37 mouse cellular contexts compared by ENCODE assay signal in the genomic region with DNA sequence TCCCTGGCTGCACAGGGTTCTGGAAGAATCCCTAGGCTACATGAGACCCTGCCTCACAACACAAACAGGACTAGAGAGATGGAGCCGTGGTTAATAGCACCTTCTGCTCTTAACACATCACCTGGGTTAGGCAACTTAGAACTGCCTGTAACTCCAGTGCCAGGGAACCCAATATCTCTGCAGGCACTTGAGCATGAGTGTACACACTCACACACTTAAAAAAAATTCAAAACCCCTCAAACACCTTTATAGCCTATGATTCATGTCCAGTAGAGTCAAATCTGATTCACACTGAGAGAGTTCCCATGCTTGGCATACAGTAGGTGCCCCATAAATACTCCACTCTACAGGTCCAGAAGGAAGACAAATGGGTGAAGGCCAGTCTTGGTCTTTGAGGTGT. TPM values are rescaled to one million over a fixed set of nuclear protein-coding genes. Genes with fewer than 3 reads are reported as not detected.
A peak's percentile ranks its signal among the peaks of the same experiment; 100 is the strongest.
DNase-seq lines count a peak whose midpoint lies in the region; ATAC-seq and TF ChIP-seq lines count a peak whose summit lies in the region.
"Had no signal": no experiment of that assay in that cellular context is flagged by ENCODE, and none has a peak within 500 bp of the region (broad histone marks: within the 10 kb centered on the region; RNA-seq: fewer than 3 reads in every experiment).

No protein-coding gene starts in this region.

- peak; percentile 56 for TF ChIP-seq EP300 in lung, postnatal 0 days (IDR thresholded peaks at IDR 0.05)
- TF ChIP-seq EP300 in stomach, postnatal 0 days (optimal IDR thresholded peaks at IDR 0.05): no peak

- H3K27me3 ChIP-seq in forebrain, embryonic 10.5 days (ENCODE audit: poor library complexity, severe bottlenecking): no peaks in the 10 kb centered on the region
- H3K27me3 ChIP-seq in forebrain, postnatal 0 days (ENCODE audit: insufficient read depth, low read length): no peaks in the 10 kb centered on the region
- no peaks in the 10 kb centered on the region for H3K27me3 ChIP-seq in intestine, embryonic 16.5 days (replicated peaks; ENCODE audit: control insufficient read depth, insufficient read depth, low read length)
- no peaks in the 10 kb centered on the region for H3K27me3 ChIP-seq in intestine, postnatal 0 days (replicated peaks; ENCODE audit: control insufficient read depth, insufficient read depth, low read length)
- H3K27me3 ChIP-seq in lung, postnatal 0 days (replicated peaks; ENCODE audit: insufficient read depth, low read length): no peaks in the 10 kb centered on the region
- no peaks in the 10 kb centered on the region for H3K27me3 ChIP-seq in stomach, embryonic 15.5 days (replicated peaks)
- no peaks in the 10 kb centered on the region for H3K27me3 ChIP-seq in stomach, postnatal 0 days (ENCODE audit: control insufficient read depth, insufficient read depth, low read length)
- H3K27me3 ChIP-seq: CH12.LX; embryonic facial prominence, embryonic 15.5 days; forebrain, embryonic 13.5 days; hindbrain, embryonic 13.5 days; limb, embryonic 15.5 days; midbrain, embryonic 12.5 days; neural tube, embryonic 12.5 days had no signal

- H3K27ac ChIP-seq in forebrain, embryonic 10.5 days: peak overlapping the region; percentile 48; the same call in 1 of the 2 replicates
- no peak overlapping the region for H3K27ac ChIP-seq in forebrain, postnatal 0 days (ENCODE audit: low read depth, low read length)
- 0 out of 2 replicates have a peak overlapping the region, but pooled peaks have one; percentile 7 for H3K27ac ChIP-seq in intestine, embryonic 16.5 days (ENCODE audit: low read length)
- H3K27ac ChIP-seq in intestine, postnatal 0 days (ENCODE audit: low read depth, low read length): no peak overlapping the region
- H3K27ac ChIP-seq in lung, postnatal 0 days (ENCODE audit: low read length): peak overlapping the region; percentile 47
- 0 out of 2 replicates have a peak overlapping the region, but pooled peaks have one; percentile 0 for H3K27ac ChIP-seq in stomach, embryonic 15.5 days
- H3K27ac ChIP-seq in stomach, postnatal 0 days (replicated peaks): no peak overlapping the region
- H3K27ac ChIP-seq: embryonic facial prominence, embryonic 15.5 days; forebrain, embryonic 13.5 days; liver, embryonic 13.5 days; midbrain, embryonic 12.5 days; neural tube, embryonic 12.5 days had no signal

- ATAC-seq in forebrain, postnatal 0 days: no peak
- no peak for ATAC-seq in intestine, embryonic 16.5 days
- no peak for ATAC-seq in intestine, postnatal 0 days
- no peak for ATAC-seq in lung, postnatal 0 days
- ATAC-seq in stomach, embryonic 15.5 days (ENCODE audit: insufficient read depth, low FRiP score, low read depth): no peak
- no peak for ATAC-seq in stomach, postnatal 0 days (ENCODE audit: low FRiP score, low TSS enrichment)
- ATAC-seq: forebrain, embryonic 13.5 days had no signal

- H3K9ac ChIP-seq in forebrain, postnatal 0 days: no peak overlapping the region
- H3K9ac ChIP-seq in intestine, embryonic 16.5 days (ENCODE audit: low read depth, low read length): no peak overlapping the region
- no peak overlapping the region for H3K9ac ChIP-seq in intestine, postnatal 0 days (ENCODE audit: low read depth, low read length)
- no peak overlapping the region for H3K9ac ChIP-seq in lung, postnatal 0 days (replicated peaks; ENCODE audit: low read depth)
- H3K9ac ChIP-seq in stomach, embryonic 15.5 days: no peak overlapping the region
- no peak overlapping the region; the same call in 1 of the 2 replicates for H3K9ac ChIP-seq in stomach, postnatal 0 days (ENCODE audit: low read length)
- H3K9ac ChIP-seq: embryonic facial prominence, embryonic 15.5 days; forebrain, embryonic 13.5 days; hindbrain, embryonic 13.5 days; limb, embryonic 15.5 days; liver, embryonic 13.5 days; midbrain, embryonic 12.5 days; neural tube, embryonic 12.5 days had no signal

- no peak overlapping the region for H3K4me3 ChIP-seq in forebrain, embryonic 10.5 days
- H3K4me3 ChIP-seq in forebrain, postnatal 0 days (ENCODE audit: low read depth, low read length): no peak overlapping the region
- H3K4me3 ChIP-seq in intestine, embryonic 16.5 days (ENCODE audit: low read length): no peak overlapping the region
- no peak overlapping the region for H3K4me3 ChIP-seq in intestine, postnatal 0 days (ENCODE audit: low read depth, low read length)
- no peak overlapping the region for H3K4me3 ChIP-seq in lung, postnatal 0 days (ENCODE audit: low read depth, low read length)
- no peak overlapping the region for H3K4me3 ChIP-seq in stomach, embryonic 15.5 days (replicated peaks)
- H3K4me3 ChIP-seq in stomach, postnatal 0 days (ENCODE audit: low read depth, low read length): no peak overlapping the region
- H3K4me3 ChIP-seq: embryonic facial prominence, embryonic 10.5 days; embryonic facial prominence, embryonic 15.5 days; forebrain, embryonic 13.5 days; hindbrain, embryonic 13.5 days; limb, embryonic 15.5 days; liver, embryonic 13.5 days; midbrain, embryonic 12.5 days; myocyte; neural tube, embryonic 12.5 days had no signal

- WGBS in forebrain, embryonic 10.5 days: 83% methylated on average over 1 of the region's 1 CpGs
- WGBS in forebrain, postnatal 0 days: 83% methylated on average over 1 of the region's 1 CpGs
- WGBS in intestine, embryonic 16.5 days: 87% methylated on average over 1 of the region's 1 CpGs
- WGBS in intestine, postnatal 0 days: 83% methylated on average over 1 of the region's 1 CpGs
- 46% methylated on average over 1 of the region's 1 CpGs for WGBS in lung, postnatal 0 days
- WGBS in stomach, embryonic 15.5 days: 74% methylated on average over 1 of the region's 1 CpGs
- 77% methylated on average over 1 of the region's 1 CpGs for WGBS in stomach, postnatal 0 days

- DNase-seq in forebrain, embryonic 10.5 days (ENCODE audit: extremely low spot score, low spot score): no peak
- DNase-seq in forebrain, postnatal 0 days: no peak
- DNase-seq in lung, postnatal 0 days (ENCODE audit: low spot score): peak; percentile 73
- no peak for DNase-seq in lung, postnatal 25 days (ENCODE audit: low spot score)
- no peak for DNase-seq in stomach, postnatal 0 days (ENCODE audit: low spot score)
- DNase-seq: cerebellum, adult 2 months; cerebellum, postnatal 14 days; gastrocnemius, postnatal 14 days; heart, postnatal 4 days; layer of hippocampus, postnatal 36 days; left cerebral cortex, postnatal 4 days; liver, embryonic 13.5 days; right cerebral cortex, postnatal 14 days; thymus, adult 2 months had no signal

- H3K4me1 ChIP-seq in forebrain, embryonic 10.5 days: peaks cover 33% of the 10 kb centered on the region
- H3K4me1 ChIP-seq in forebrain, postnatal 0 days (ENCODE audit: insufficient read depth): 0 out of 2 replicates have a peak, but pooled peaks cover 5% of the 10 kb centered on the region
- H3K4me1 ChIP-seq in intestine, embryonic 16.5 days (ENCODE audit: control insufficient read depth, insufficient read depth, low read length): peaks cover 14% of the 10 kb centered on the region
- H3K4me1 ChIP-seq in intestine, postnatal 0 days (replicated peaks; ENCODE audit: control insufficient read depth, insufficient read depth, low read length): 0 out of 2 replicates have a peak, but pooled peaks cover under 1% of the 10 kb centered on the region
- H3K4me1 ChIP-seq in lung, postnatal 0 days (ENCODE audit: insufficient read depth, low read depth, low read length): peaks cover 2% of the 10 kb centered on the region; the same call in 1 of the 2 replicates
- H3K4me1 ChIP-seq in stomach, embryonic 15.5 days: peaks cover 4% of the 10 kb centered on the region
- H3K4me1 ChIP-seq in stomach, postnatal 0 days (replicated peaks; ENCODE audit: control insufficient read depth, insufficient read depth): no peaks in the 10 kb centered on the region

- no peak overlapping the region for H3K4me2 ChIP-seq in forebrain, postnatal 0 days (ENCODE audit: low read depth)
- no peak overlapping the region for H3K4me2 ChIP-seq in intestine, embryonic 16.5 days (ENCODE audit: low read depth, low read length)
- H3K4me2 ChIP-seq in intestine, postnatal 0 days (replicated peaks; ENCODE audit: low read depth): no peak overlapping the region
- no peak overlapping the region for H3K4me2 ChIP-seq in lung, postnatal 0 days (replicated peaks; ENCODE audit: low read depth, low read length)
- no peak overlapping the region for H3K4me2 ChIP-seq in stomach, embryonic 15.5 days
- no peak overlapping the region for H3K4me2 ChIP-seq in stomach, postnatal 0 days (replicated peaks; ENCODE audit: low read depth)
- H3K4me2 ChIP-seq: embryonic facial prominence, embryonic 15.5 days; forebrain, embryonic 13.5 days; hindbrain, embryonic 13.5 days; limb, embryonic 15.5 days; liver, embryonic 13.5 days; midbrain, embryonic 12.5 days; neural tube, embryonic 12.5 days had no signal

- no peak for TF ChIP-seq CTCF in forebrain, postnatal 0 days (IDR thresholded peaks at IDR 0.05; ENCODE audit: low read depth)
- no peak for TF ChIP-seq CTCF in intestine, postnatal 0 days (IDR thresholded peaks at IDR 0.05; ENCODE audit: low read depth)
- no peak for TF ChIP-seq CTCF in lung, postnatal 0 days (IDR thresholded peaks at IDR 0.05)
- no peak for TF ChIP-seq CTCF in stomach, postnatal 0 days (IDR thresholded peaks at IDR 0.05; ENCODE audit: low read depth)

- no peaks in the 10 kb centered on the region for H3K9me3 ChIP-seq in forebrain, embryonic 10.5 days
- no peaks in the 10 kb centered on the region for H3K9me3 ChIP-seq in forebrain, postnatal 0 days (ENCODE audit: low read length)
- no peaks in the 10 kb centered on the region for H3K9me3 ChIP-seq in intestine, embryonic 16.5 days (ENCODE audit: control insufficient read depth, low read length)
- H3K9me3 ChIP-seq in intestine, postnatal 0 days (ENCODE audit: control insufficient read depth): no peaks in the 10 kb centered on the region
- no peaks in the 10 kb centered on the region for H3K9me3 ChIP-seq in lung, postnatal 0 days (ENCODE audit: low read length)
- no peaks in the 10 kb centered on the region for H3K9me3 ChIP-seq in stomach, embryonic 15.5 days
- H3K9me3 ChIP-seq in stomach, postnatal 0 days (ENCODE audit: control insufficient read depth, low read length): no peaks in the 10 kb centered on the region
- H3K9me3 ChIP-seq: embryonic facial prominence, embryonic 10.5 days; embryonic facial prominence, embryonic 15.5 days; forebrain, embryonic 13.5 days; hindbrain, embryonic 13.5 days; limb, embryonic 15.5 days; liver, embryonic 13.5 days; midbrain, embryonic 12.5 days; neural tube, embryonic 12.5 days had no signal

- H3K36me3 ChIP-seq in forebrain, embryonic 10.5 days (replicated peaks): peaks cover under 1% of the 10 kb centered on the region; the same call in 1 of the 2 replicates
- H3K36me3 ChIP-seq in forebrain, postnatal 0 days (ENCODE audit: insufficient read depth): no peaks in the 10 kb centered on the region
- no peaks in the 10 kb centered on the region for H3K36me3 ChIP-seq in intestine, embryonic 16.5 days (ENCODE audit: control insufficient read depth, insufficient read depth, low read length)
- H3K36me3 ChIP-seq in intestine, postnatal 0 days (ENCODE audit: control insufficient read depth, insufficient read depth): no peaks in the 10 kb centered on the region
- no peaks in the 10 kb centered on the region for H3K36me3 ChIP-seq in lung, postnatal 0 days (ENCODE audit: insufficient read depth, low read length)
- H3K36me3 ChIP-seq in stomach, embryonic 15.5 days: no peaks in the 10 kb centered on the region
- no peaks in the 10 kb centered on the region for H3K36me3 ChIP-seq in stomach, postnatal 0 days (ENCODE audit: control insufficient read depth, insufficient read depth, low read length)
- H3K36me3 ChIP-seq: embryonic facial prominence, embryonic 15.5 days; hindbrain, embryonic 13.5 days; limb, embryonic 15.5 days; liver, embryonic 13.5 days; midbrain, embryonic 12.5 days; neural tube, embryonic 12.5 days had no signal

RNA-seq across cellular contexts. Expression of a gene that starts 2.4 kb away (rescaled TPM):
- polyA plus RNA-seq in forebrain, embryonic 10.5 days (2016; fragmentation: Nextera tagmentation; extraction: Ambion mirVana): 634 and 649 TPM in 2 replicates
- 139 and 141 TPM in 2 replicates for total RNA-seq in forebrain, postnatal 0 days (2014; rRNA removed)
- polyA plus RNA-seq in forebrain, postnatal 0 days (2015; fragmentation: Nextera tagmentation; extraction: Ambion mirVana): 118 and 120 TPM in 2 replicates
- polyA plus RNA-seq in intestine, embryonic 16.5 days (2015; fragmentation: Nextera tagmentation; extraction: Ambion mirVana): 510 and 538 TPM in 2 replicates
- polyA plus RNA-seq in intestine, postnatal 0 days (2015; fragmentation: Nextera tagmentation; extraction: Ambion mirVana): 277 and 300 TPM in 2 replicates
- polyA plus RNA-seq in lung, postnatal 0 days (2015; fragmentation: Nextera tagmentation; extraction: Ambion mirVana): 585 and 648 TPM in 2 replicates
- 591 and 600 TPM in 2 replicates for polyA plus RNA-seq in stomach, embryonic 15.5 days (2015; fragmentation: Nextera tagmentation; extraction: Ambion mirVana)
- polyA plus RNA-seq in stomach, postnatal 0 days (2015; fragmentation: Nextera tagmentation; extraction: Ambion mirVana): 330 and 364 TPM in 2 replicates

RNA-seq across cellular contexts. Expression of a gene that starts 25.6 kb away (rescaled TPM):
- polyA plus RNA-seq in forebrain, embryonic 10.5 days (2016; fragmentation: Nextera tagmentation; extraction: Ambion mirVana): not detected in 2 replicates
- not detected in 2 replicates for total RNA-seq in forebrain, postnatal 0 days (2014; rRNA removed)
- polyA plus RNA-seq in forebrain, postnatal 0 days (2015; fragmentation: Nextera tagmentation; extraction: Ambion mirVana): not detected in 2 replicates
- polyA plus RNA-seq in intestine, embryonic 16.5 days (2015; fragmentation: Nextera tagmentation; extraction: Ambion mirVana): 0.13 TPM in 1 of 2 replicates, not detected in the other
- not detected in 2 replicates for polyA plus RNA-seq in intestine, postnatal 0 days (2015; fragmentation: Nextera tagmentation; extraction: Ambion mirVana)
- polyA plus RNA-seq in lung, postnatal 0 days (2015; fragmentation: Nextera tagmentation; extraction: Ambion mirVana): not detected in 2 replicates
- 0.01 TPM in 1 of 2 replicates, not detected in the other for polyA plus RNA-seq in stomach, embryonic 15.5 days (2015; fragmentation: Nextera tagmentation; extraction: Ambion mirVana)
- polyA plus RNA-seq in stomach, postnatal 0 days (2015; fragmentation: Nextera tagmentation; extraction: Ambion mirVana): 0.06 TPM in 1 of 2 replicates, not detected in the other
- total RNA-seq: adrenal gland, adult 8-10 months; adrenal gland, postnatal 4 days; CH12.LX; gastrocnemius, postnatal 14 days; granulocyte monocyte progenitor cell, adult 5-6 weeks; heart, postnatal 4 days; layer of hippocampus, postnatal 36 days; megakaryocyte progenitor cell, adult 5-6 weeks; midbrain, postnatal 0 days had no signal
- polyA plus RNA-seq: cerebellum, adult 2 months; embryonic facial prominence, embryonic 10.5 days; forebrain, embryonic 13.5 days; heart, embryonic 14.5 days; kidney, postnatal 0 days; large intestine, adult 2 months; liver, embryonic 13.5 days; midbrain, embryonic 12.5 days; midbrain, postnatal 0 days; myocyte; neural tube, embryonic 12.5 days; small intestine, adult 2 months had no signal

RNA-seq across cellular contexts. Expression of a gene that starts 28.6 kb away (rescaled TPM):
- polyA plus RNA-seq in forebrain, embryonic 10.5 days (2016; fragmentation: Nextera tagmentation; extraction: Ambion mirVana): 138 and 144 TPM in 2 replicates
- 35.7 and 39.1 TPM in 2 replicates for total RNA-seq in forebrain, postnatal 0 days (2014; rRNA removed)
- polyA plus RNA-seq in forebrain, postnatal 0 days (2015; fragmentation: Nextera tagmentation; extraction: Ambion mirVana): 74.2 and 85.0 TPM in 2 replicates
- polyA plus RNA-seq in intestine, embryonic 16.5 days (2015; fragmentation: Nextera tagmentation; extraction: Ambion mirVana): 177 and 178 TPM in 2 replicates
- polyA plus RNA-seq in intestine, postnatal 0 days (2015; fragmentation: Nextera tagmentation; extraction: Ambion mirVana): 165 and 177 TPM in 2 replicates
- 67.3 and 68.0 TPM in 2 replicates for polyA plus RNA-seq in lung, postnatal 0 days (2015; fragmentation: Nextera tagmentation; extraction: Ambion mirVana)
- 131 and 141 TPM in 2 replicates for polyA plus RNA-seq in stomach, embryonic 15.5 days (2015; fragmentation: Nextera tagmentation; extraction: Ambion mirVana)
- 84.0 and 88.6 TPM in 2 replicates for polyA plus RNA-seq in stomach, postnatal 0 days (2015; fragmentation: Nextera tagmentation; extraction: Ambion mirVana)

RNA-seq across cellular contexts. Expression of a gene that starts 49.4 kb away (rescaled TPM):
- 0.06 TPM in 1 of 2 replicates, not detected in the other for polyA plus RNA-seq in forebrain, embryonic 10.5 days (2016; fragmentation: Nextera tagmentation; extraction: Ambion mirVana)
- total RNA-seq in forebrain, postnatal 0 days (2014; rRNA removed): not detected in 2 replicates
- polyA plus RNA-seq in forebrain, postnatal 0 days (2015; fragmentation: Nextera tagmentation; extraction: Ambion mirVana): not detected in 2 replicates
- polyA plus RNA-seq in intestine, embryonic 16.5 days (2015; fragmentation: Nextera tagmentation; extraction: Ambion mirVana): 0.11 and 0.16 TPM in 2 replicates
- polyA plus RNA-seq in intestine, postnatal 0 days (2015; fragmentation: Nextera tagmentation; extraction: Ambion mirVana): 0.08 and 0.14 TPM in 2 replicates
- not detected in 2 replicates for polyA plus RNA-seq in lung, postnatal 0 days (2015; fragmentation: Nextera tagmentation; extraction: Ambion mirVana)
- 0.06 TPM in 1 of 2 replicates, not detected in the other for polyA plus RNA-seq in stomach, embryonic 15.5 days (2015; fragmentation: Nextera tagmentation; extraction: Ambion mirVana)
- 0.05 TPM in 1 of 2 replicates, not detected in the other for polyA plus RNA-seq in stomach, postnatal 0 days (2015; fragmentation: Nextera tagmentation; extraction: Ambion mirVana)
- total RNA-seq: adrenal gland, adult 8-10 months; CH12.LX; gastrocnemius, postnatal 14 days; granulocyte monocyte progenitor cell, adult 5-6 weeks; heart, postnatal 4 days; layer of hippocampus, postnatal 36 days; left cerebral cortex, postnatal 4 days; megakaryocyte progenitor cell, adult 5-6 weeks; midbrain, postnatal 0 days had no signal
- polyA plus RNA-seq: C2C12; cerebellum, adult 2 months; cortical plate, adult 2 months; forebrain, embryonic 13.5 days; heart, embryonic 14.5 days; hindbrain, embryonic 13.5 days; large intestine, adult 2 months; limb, embryonic 15.5 days; midbrain, embryonic 12.5 days; midbrain, postnatal 0 days; myocyte; neural tube, embryonic 12.5 days; small intestine, adult 2 months; thymus, adult 2 months had no signal

RNA-seq across cellular contexts. Expression of a gene that starts 57.0 kb away (rescaled TPM):
- polyA plus RNA-seq in forebrain, embryonic 10.5 days (2016; fragmentation: Nextera tagmentation; extraction: Ambion mirVana): 0.07 TPM in 1 of 2 replicates, not detected in the other
- total RNA-seq in forebrain, postnatal 0 days (2014; rRNA removed): not detected in 2 replicates
- polyA plus RNA-seq in forebrain, postnatal 0 days (2015; fragmentation: Nextera tagmentation; extraction: Ambion mirVana): not detected in 2 replicates
- 2.5 and 2.7 TPM in 2 replicates for polyA plus RNA-seq in intestine, embryonic 16.5 days (2015; fragmentation: Nextera tagmentation; extraction: Ambion mirVana)
- polyA plus RNA-seq in intestine, postnatal 0 days (2015; fragmentation: Nextera tagmentation; extraction: Ambion mirVana): 3.6 and 4.0 TPM in 2 replicates
- 0.46 and 0.78 TPM in 2 replicates for polyA plus RNA-seq in lung, postnatal 0 days (2015; fragmentation: Nextera tagmentation; extraction: Ambion mirVana)
- polyA plus RNA-seq in stomach, embryonic 15.5 days (2015; fragmentation: Nextera tagmentation; extraction: Ambion mirVana): 1.2 and 1.3 TPM in 2 replicates
- 3.9 TPM in 2 replicates for polyA plus RNA-seq in stomach, postnatal 0 days (2015; fragmentation: Nextera tagmentation; extraction: Ambion mirVana)
- total RNA-seq: adrenal gland, postnatal 4 days; gastrocnemius, postnatal 14 days; layer of hippocampus, postnatal 36 days; left cerebral cortex, postnatal 4 days had no signal
- polyA plus RNA-seq: embryonic facial prominence, embryonic 10.5 days; embryonic facial prominence, embryonic 15.5 days; forebrain, embryonic 13.5 days; heart, embryonic 14.5 days; hindbrain, embryonic 13.5 days; limb, embryonic 15.5 days; midbrain, embryonic 12.5 days; midbrain, postnatal 0 days; myocyte; neural tube, embryonic 12.5 days had no signal

Comparison
In these comparisons a context has a peak if more than half of its experiments do, and no peak if none do; other contexts are left out.
1. H3K27ac ChIP-seq: peak in forebrain, embryonic 10.5 days (single experiment), intestine, embryonic 16.5 days (single experiment), lung, postnatal 0 days (single experiment) and stomach, embryonic 15.5 days (single experiment); none in forebrain, postnatal 0 days (single experiment), intestine, postnatal 0 days (single experiment) and stomach, postnatal 0 days (single experiment).